Mouse (Mus musculus) limb, embryonic 13.5 days (tissue): ENCODE measurements around the gene Prkag3. TPM values are rescaled to one million over a fixed set of nuclear protein-coding genes. Genes with fewer than 3 reads are reported as not detected.
A peak's percentile ranks its signal among the peaks of the same experiment; 100 is the strongest.

ENCODE experiments used
- ATAC-seq: fragments of 200-750 bp; cut with Nextera tagmentation; 2 replicates; pipeline ENCODE4 v1.8.0; 2017; ENCODE audit warnings: low read depth, moderate number of reproducible peaks, moderate TSS enrichment; ENCODE audit not compliant: low FRiP score
- H3K27ac ChIP-seq: fragments of 300-500 bp; sonication (generic); 2 replicates; pipeline ENCODE4 v1.5.1; 2015; ENCODE audit warnings: inconsistent platforms, mild to moderate bottlenecking, moderate library complexity
- H3K27me3 ChIP-seq: fragments of 300-500 bp; sonication (generic); 2 replicates; pipeline ENCODE4 v1.6.1; 2015; ENCODE audit warnings: mild to moderate bottlenecking, inconsistent platforms
- H3K36me3 ChIP-seq: fragments of 300-500 bp; sonication (generic); 2 replicates; pipeline ENCODE4 v1.6.1; 2015; ENCODE audit warnings: inconsistent platforms, mild to moderate bottlenecking, moderate library complexity
- H3K4me1 ChIP-seq: fragments of 300-500 bp; sonication (generic); 2 replicates; pipeline ENCODE4 v1.6.1; 2015; ENCODE audit warnings: inconsistent platforms
- H3K4me2 ChIP-seq: fragments of 300-500 bp; sonication (generic); replicated peaks from 2 replicates; pipeline ENCODE4 v1.6.1; 2015; ENCODE audit warnings: inconsistent platforms, mild to moderate bottlenecking, moderate library complexity
- H3K4me3 ChIP-seq: fragments of 300-500 bp; sonication (generic); 2 replicates; pipeline ENCODE4 v1.5.1; 2015; ENCODE audit warnings: moderate library complexity, mild to moderate bottlenecking, inconsistent platforms
- H3K9ac ChIP-seq: fragments of 300-500 bp; sonication (generic); 2 replicates; pipeline ENCODE4 v1.6.1; 2015; ENCODE audit warnings: mild to moderate bottlenecking, inconsistent platforms
- H3K9me3 ChIP-seq: fragments of 300-500 bp; sonication (generic); 2 replicates; pipeline ENCODE4 v1.6.1; 2016; ENCODE audit warnings: inconsistent platforms
- WGBS: fragments of 180-500 bp; shearing (Covaris S2); methylation state at CpG from one replicate; pipeline ENCODE4 v1.1.7; 2015; 5-methylcytosine and 5-hydroxymethylcytosine counted together
- polyA plus RNA-seq: library from polyadenylated mRNA; unstranded; fragments of >200 nt; fragmentation: Nextera tagmentation; extraction: Ambion mirVana; gene quantifications from 2 replicates; pipeline ENCODE4 v1.2.1, GENCODE M21; 2015

The Prkag3 gene
- polyA plus RNA-seq, 1 experiment from 2014 or later: 1.9 TPM

DNA sequence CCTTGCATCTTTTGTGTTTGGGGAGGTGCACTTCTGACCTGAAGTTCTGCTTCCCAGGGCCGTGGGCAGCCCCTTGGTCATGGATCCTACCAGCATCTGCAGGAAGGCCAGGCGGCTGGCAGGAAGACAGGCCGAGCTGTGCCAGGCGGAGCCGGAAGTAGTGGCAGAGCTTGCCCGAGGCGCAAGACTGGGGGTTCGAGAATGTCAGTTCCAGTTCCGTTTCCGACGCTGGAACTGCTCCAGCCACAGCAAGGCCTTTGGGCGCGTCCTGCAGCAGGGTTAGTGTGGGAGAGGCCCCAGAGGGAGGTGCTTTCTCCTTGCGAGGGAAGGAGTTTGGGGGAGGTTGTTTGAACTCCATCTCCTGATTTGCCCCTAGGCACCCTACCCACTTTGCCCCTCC, 33.0 kb upstream of the Prkag3 start:
- H3K4me3 ChIP-seq: no peak overlapping the region
- no peak overlapping the region for H3K27ac ChIP-seq
- no peaks in the 10 kb centered on the region for H3K36me3 ChIP-seq
- no peak overlapping the region for H3K9ac ChIP-seq
- WGBS: 18% methylated on average over 14 of the region's 14 CpGs
- peaks cover 94% of the 10 kb centered on the region for H3K27me3 ChIP-seq
- ATAC-seq: no peak
- no peak overlapping the region for H3K4me2 ChIP-seq
- H3K9me3 ChIP-seq: peaks cover 5% of the 10 kb centered on the region; the same call in 1 of the 2 replicates
- peaks cover 22% of the 10 kb centered on the region for H3K4me1 ChIP-seq

GRCm38 (mm10) chr1:74778934-74779486, 30.0 kb upstream of the Prkag3 start:
- no peak overlapping the region for H3K27ac ChIP-seq
- 30% methylated on average over 3 of the region's 3 CpGs for WGBS
- no peaks in the 10 kb centered on the region for H3K36me3 ChIP-seq
- H3K27me3 ChIP-seq: peaks cover 95% of the 10 kb centered on the region
- no peaks in the 10 kb centered on the region for H3K9me3 ChIP-seq
- H3K4me3 ChIP-seq: no peak overlapping the region
- no peak for ATAC-seq
- no peak overlapping the region for H3K4me2 ChIP-seq
- peaks cover 20% of the 10 kb centered on the region for H3K4me1 ChIP-seq
- no peak overlapping the region for H3K9ac ChIP-seq

DNA sequence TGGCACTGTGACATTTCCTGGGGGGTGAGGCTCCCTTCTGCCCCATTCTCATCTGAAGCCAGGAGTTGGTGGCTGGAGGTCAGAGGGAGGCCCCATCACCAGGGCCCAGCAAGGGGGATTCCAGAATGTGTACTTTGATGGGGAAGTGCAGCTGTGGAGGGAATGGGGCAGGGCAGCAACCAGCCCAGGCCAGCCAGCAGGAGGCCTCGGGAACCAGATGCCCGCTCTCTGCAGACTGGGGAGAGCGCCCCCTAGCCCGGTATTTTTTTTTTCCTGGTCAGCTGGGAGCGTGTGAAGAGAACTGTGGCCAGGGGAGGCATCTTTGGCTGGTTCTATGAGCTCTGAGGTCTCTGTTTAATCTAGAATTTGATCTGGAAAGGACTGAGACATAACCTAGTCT, 26.8 kb upstream of the Prkag3 start:
- H3K4me2 ChIP-seq: peak overlapping the region; percentile 89
- ATAC-seq: no peak
- H3K27me3 ChIP-seq: peaks cover 93% of the 10 kb centered on the region

DNA sequence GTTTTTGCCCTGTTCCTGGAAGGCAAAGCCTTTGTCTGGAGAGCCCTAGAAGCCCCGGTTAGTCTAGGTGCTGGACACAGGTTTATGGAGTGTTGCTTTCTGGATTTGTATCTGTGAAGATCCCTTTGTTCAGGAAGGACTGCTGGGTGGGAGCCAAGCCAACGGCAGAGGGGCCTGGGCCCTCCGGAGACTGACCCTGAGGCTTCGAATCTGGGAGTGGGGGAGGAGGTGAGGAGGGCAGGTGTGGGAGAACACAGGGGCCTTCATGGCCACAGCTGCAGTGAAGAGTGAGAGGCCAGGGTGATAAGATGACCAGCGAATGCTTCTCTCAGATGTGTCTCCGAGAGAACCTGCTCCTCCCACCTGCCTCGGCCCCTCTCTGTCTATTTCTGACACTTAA, 25.0 kb upstream of the Prkag3 start:
- Histone ChIP-seq H3K9me3 (no peaks in the 10 kb centered on the region), H3K4me1 (peaks cover 38% of the 10 kb centered on the region), H3K4me3 (peak overlapping the region; percentile 24), H3K27me3 (peaks cover 97% of the 10 kb centered on the region), H3K4me2 (peak overlapping the region; percentile 89), H3K27ac (no peak overlapping the region), H3K36me3 (no peaks in the 10 kb centered on the region), H3K9ac (no peak overlapping the region)
- 17% methylated on average over 7 of the region's 7 CpGs for WGBS
- no peak for ATAC-seq

More for the DNA sequence above, 26.8 kb upstream of the Prkag3 start:
- Histone ChIP-seq H3K9me3 (no peaks in the 10 kb centered on the region), H3K36me3 (no peaks in the 10 kb centered on the region), H3K4me1 (peaks cover 21% of the 10 kb centered on the region), H3K9ac (no peak overlapping the region), H3K4me3 (peak overlapping the region; percentile 5; the same call in 1 of the 2 replicates), H3K27ac (no peak overlapping the region)
- 6% methylated on average over 5 of the region's 5 CpGs for WGBS

DNA sequence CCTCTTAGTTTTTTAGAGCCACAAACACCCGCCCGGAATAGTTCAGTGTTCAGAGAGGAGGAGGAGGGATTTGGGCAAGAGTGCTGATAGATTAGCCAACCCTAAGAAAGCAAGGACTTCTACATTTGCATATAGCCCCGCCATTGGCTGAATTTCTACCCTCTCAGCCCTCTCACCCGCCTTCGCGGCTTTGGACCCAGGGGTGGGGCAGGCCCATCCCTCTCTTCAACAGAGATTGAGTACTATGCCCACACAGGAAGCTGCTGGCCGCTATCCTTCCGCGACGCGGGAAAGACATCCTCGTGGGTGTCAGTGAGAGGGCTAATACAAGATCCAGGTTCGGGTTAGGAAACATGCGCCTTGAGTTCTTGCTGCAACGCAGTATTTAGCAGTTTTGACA, 24.1 kb upstream of the Prkag3 start:
- peaks cover 38% of the 10 kb centered on the region for H3K4me1 ChIP-seq
- WGBS: under 1% methylated on average over 15 of the region's 15 CpGs
- H3K9ac ChIP-seq: no peak overlapping the region
- ATAC-seq: peak; percentile 89
- H3K36me3 ChIP-seq: no peaks in the 10 kb centered on the region
- H3K27me3 ChIP-seq: peaks cover 97% of the 10 kb centered on the region
- peak overlapping the region; percentile 54 for H3K4me3 ChIP-seq
- peak overlapping the region; percentile 89 for H3K4me2 ChIP-seq
- H3K9me3 ChIP-seq: no peaks in the 10 kb centered on the region
- H3K27ac ChIP-seq: no peak overlapping the region

- H3K4me1 ChIP-seq: peaks cover 38% of the 10 kb centered on the region
- H3K9me3 ChIP-seq: no peaks in the 10 kb centered on the region
- under 1% methylated on average over 47 of the region's 51 CpGs for WGBS
- H3K27me3 ChIP-seq: peaks cover 96% of the 10 kb centered on the region
- no peaks in the 10 kb centered on the region for H3K36me3 ChIP-seq
- peak overlapping the region; percentile 62 for H3K9ac ChIP-seq
- peak overlapping the region; percentile 89 for H3K4me2 ChIP-seq
- ATAC-seq: no peak
- H3K27ac ChIP-seq: peak overlapping the region; percentile 28; the same call in 1 of the 2 replicates
- H3K4me3 ChIP-seq: peak overlapping the region; percentile 54
Measured at GRCm38 (mm10) chr1:74771931-74772620, 23.1 kb upstream of the Prkag3 start.

GRCm38 (mm10) chr1:74771845-74771930, 22.7 kb upstream of the Prkag3 start, which contains the start of gene Wnt6:
TSS of gene Wnt6 (plus strand) at chr1:74771892.
- Histone ChIP-seq H3K4me3 (peak within 1 kb of the TSS; percentile 54), H3K36me3 (no peaks in the 10 kb centered on the region), H3K4me1 (peaks cover 38% of the 10 kb centered on the region), H3K27me3 (peaks cover 96% of the 10 kb centered on the region), H3K4me2 (peak within 1 kb of the TSS; percentile 89), H3K27ac (peak within 1 kb of the TSS; percentile 28; the same call in 1 of the 2 replicates), H3K9ac (peak within 1 kb of the TSS; percentile 62), H3K9me3 (no peaks in the 10 kb centered on the region)
- 0 out of 2 replicates have a peak, but pooled peaks have one; percentile 7 for ATAC-seq
- WGBS: 0% methylated on average over 2 of the region's 8 CpGs

- H3K27me3 ChIP-seq: peaks cover 96% of the 10 kb centered on the region
- H3K36me3 ChIP-seq: no peaks in the 10 kb centered on the region
- peak overlapping the region; percentile 62 for H3K9ac ChIP-seq
- peak overlapping the region; percentile 89 for H3K4me2 ChIP-seq
- no peak overlapping the region for H3K27ac ChIP-seq
- H3K4me1 ChIP-seq: peaks cover 38% of the 10 kb centered on the region
- 0% methylated on average over 17 of the region's 26 CpGs for WGBS
- peak overlapping the region; percentile 54 for H3K4me3 ChIP-seq
- ATAC-seq: peak; percentile 21
- no peaks in the 10 kb centered on the region for H3K9me3 ChIP-seq
Measured at GRCm38 (mm10) chr1:74771467-74771844, 22.4 kb upstream of the Prkag3 start.

DNA sequence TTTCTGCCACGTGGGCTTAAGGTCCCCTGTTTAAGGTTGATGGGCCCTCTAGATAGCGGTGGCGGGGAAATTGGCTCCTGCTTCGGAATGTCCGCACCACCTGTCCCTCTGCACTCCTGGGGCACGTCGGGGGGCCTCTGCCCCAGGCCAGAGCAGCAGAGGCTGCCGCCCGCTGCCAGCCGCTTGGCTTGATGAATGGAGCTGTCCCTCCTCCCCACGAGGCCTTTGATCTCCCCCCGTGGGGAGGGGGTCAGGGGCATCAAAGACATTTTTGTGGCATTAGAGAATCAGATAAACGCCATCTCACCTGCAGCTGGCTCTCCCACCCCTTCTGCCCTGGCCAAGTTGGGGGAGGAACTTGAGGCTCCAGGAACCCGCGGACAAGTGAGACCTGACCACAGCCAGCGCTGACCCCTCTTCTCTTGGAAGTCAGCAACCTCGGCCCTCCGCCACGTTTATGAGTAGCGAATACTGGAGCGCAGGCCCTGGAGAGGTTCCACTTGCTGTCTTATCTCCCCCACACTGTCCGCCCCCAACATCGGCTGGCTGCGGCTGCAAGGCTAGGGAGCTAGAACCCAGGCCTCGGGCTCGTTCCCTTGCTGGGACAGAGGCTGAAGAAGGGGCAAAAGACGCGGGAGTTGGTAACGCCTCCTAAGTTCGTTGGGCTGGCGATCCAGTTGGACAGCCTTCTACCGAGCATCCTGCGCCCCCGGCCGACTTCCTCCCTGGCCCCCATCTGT, 21.9 kb upstream of the Prkag3 start:
- H3K27ac ChIP-seq: no peak overlapping the region
- peak overlapping the region; percentile 54 for H3K4me3 ChIP-seq
- H3K36me3 ChIP-seq: no peaks in the 10 kb centered on the region
- H3K9ac ChIP-seq: peak overlapping the region; percentile 62; the same call in 1 of the 2 replicates
- under 1% methylated on average over 35 of the region's 35 CpGs for WGBS
- ATAC-seq: no peak
- H3K4me2 ChIP-seq: peak overlapping the region; percentile 89
- H3K9me3 ChIP-seq: no peaks in the 10 kb centered on the region
- peaks cover 94% of the 10 kb centered on the region for H3K27me3 ChIP-seq
- H3K4me1 ChIP-seq: peaks cover 38% of the 10 kb centered on the region

DNA sequence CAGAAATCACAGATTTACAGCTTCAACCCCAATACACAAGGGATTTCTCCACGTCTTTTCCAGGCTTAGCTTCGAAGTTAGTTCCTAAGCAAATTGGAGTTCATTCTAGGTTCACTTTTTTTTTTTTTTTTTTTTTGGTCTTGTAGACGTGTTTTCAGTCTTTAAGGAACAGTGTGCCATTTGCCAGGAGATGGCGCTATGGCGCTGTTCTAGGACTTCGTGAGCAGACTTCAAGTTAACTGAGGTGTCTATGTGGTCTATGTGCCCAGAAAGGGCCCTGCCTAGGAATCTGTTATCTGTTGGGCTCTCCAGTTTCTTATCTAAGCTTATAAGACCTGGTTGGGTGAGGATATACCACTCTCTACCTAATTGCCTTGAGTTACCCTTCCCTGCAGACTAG, 14.1 kb upstream of the Prkag3 start:
- no peaks in the 10 kb centered on the region for H3K9me3 ChIP-seq
- H3K36me3 ChIP-seq: no peaks in the 10 kb centered on the region
- H3K9ac ChIP-seq: no peak overlapping the region
- H3K4me3 ChIP-seq: no peak overlapping the region
- 4% methylated on average over 6 of the region's 6 CpGs for WGBS
- H3K4me2 ChIP-seq: no peak overlapping the region
- H3K4me1 ChIP-seq: no peaks in the 10 kb centered on the region
- ATAC-seq: no peak
- peaks cover 51% of the 10 kb centered on the region for H3K27me3 ChIP-seq
- H3K27ac ChIP-seq: no peak overlapping the region

DNA sequence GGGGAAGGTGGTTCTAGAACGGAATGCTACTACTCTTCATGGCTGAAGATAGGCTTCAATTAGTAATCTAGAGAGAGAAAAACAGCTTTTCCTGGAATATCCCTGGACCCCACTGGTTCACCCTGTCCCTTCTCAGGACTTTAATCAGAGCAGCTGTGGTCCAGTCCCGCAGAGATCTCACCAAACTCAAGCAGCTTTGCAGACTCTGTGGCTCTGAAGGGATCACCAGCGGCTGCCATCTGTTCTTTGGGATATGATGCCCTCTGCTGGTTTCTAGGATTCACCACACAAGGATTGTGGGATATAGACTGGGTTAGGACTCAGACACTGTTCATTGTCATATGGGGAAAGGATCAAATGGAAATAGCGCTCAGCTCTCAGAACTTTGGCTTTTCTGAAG, 10.8 kb upstream of the Prkag3 start:
- Histone ChIP-seq H3K4me1 (no peaks in the 10 kb centered on the region), H3K9ac (no peak overlapping the region), H3K4me3 (no peak overlapping the region), H3K36me3 (no peaks in the 10 kb centered on the region), H3K27me3 (peaks cover 23% of the 10 kb centered on the region), H3K27ac (no peak overlapping the region), H3K4me2 (no peak overlapping the region), H3K9me3 (no peaks in the 10 kb centered on the region)
- WGBS: 24% methylated on average over 4 of the region's 4 CpGs
- peak; percentile 64; the same call in 1 of the 2 replicates for ATAC-seq

DNA sequence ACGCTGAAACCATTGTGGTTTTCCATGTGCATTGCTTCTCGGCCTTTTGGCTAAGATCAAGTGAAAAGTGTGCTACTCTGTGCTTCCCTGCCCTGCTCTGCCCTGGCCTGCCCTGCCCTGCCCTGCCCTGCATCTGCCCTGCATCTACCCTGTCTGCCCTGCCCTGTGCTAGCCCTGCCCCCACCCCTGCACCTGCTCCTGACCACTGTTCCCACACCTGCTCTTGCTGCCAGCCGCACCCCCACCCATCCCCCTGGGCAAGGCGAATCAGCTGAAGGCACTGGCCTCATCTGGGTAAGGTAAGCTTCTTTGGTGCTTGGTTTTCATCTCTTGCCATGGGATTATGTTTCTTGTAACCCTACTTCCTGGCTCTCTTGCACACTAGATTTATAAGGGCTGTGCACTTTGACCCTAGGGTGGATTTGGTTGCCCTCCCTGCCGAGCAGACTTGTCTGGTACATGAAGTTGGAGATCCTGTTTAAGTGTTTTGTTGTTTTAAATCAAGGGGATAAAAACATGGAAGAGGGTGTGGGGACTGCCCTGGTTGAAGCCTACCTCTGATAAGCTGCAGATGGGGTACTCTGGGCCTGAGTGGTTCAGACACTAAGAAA, 5.3 kb upstream of the Prkag3 start:
- WGBS: 53% methylated on average over 5 of the region's 5 CpGs
- H3K36me3 ChIP-seq: no peaks in the 10 kb centered on the region
- H3K4me1 ChIP-seq: no peaks in the 10 kb centered on the region
- no peak overlapping the region for H3K4me3 ChIP-seq
- no peaks in the 10 kb centered on the region for H3K9me3 ChIP-seq
- no peak overlapping the region for H3K4me2 ChIP-seq
- no peak overlapping the region for H3K27ac ChIP-seq
- H3K9ac ChIP-seq: no peak overlapping the region
- no peak; the same call in 1 of the 2 replicates for ATAC-seq
- peaks cover 6% of the 10 kb centered on the region for H3K27me3 ChIP-seq
